Mouse (Mus musculus) embryonic facial prominence, embryonic 12.5 days (tissue): Measurements from ENCODE around the gene Ypel1. TPM values are rescaled to one million over a fixed set of nuclear protein-coding genes. Genes with fewer than 3 reads are reported as not detected.

ENCODE experiments used
- ATAC-seq: fragments of 200-750 bp; cut with Nextera tagmentation; 2 replicates; pipeline ENCODE4 v1.8.0; 2017; ENCODE audit not compliant: insufficient number of reproducible peaks, insufficient read depth, low FRiP score, low TSS enrichment
- H3K27ac ChIP-seq: fragments of 300-500 bp; sonication (generic); 2 replicates; pipeline ENCODE4 v1.5.1; 2016; ENCODE audit warnings: mild to moderate bottlenecking
- H3K27me3 ChIP-seq: fragments of 300-500 bp; sonication (generic); 2 replicates; pipeline ENCODE4 v1.6.1; 2016; ENCODE audit warnings: mild to moderate bottlenecking, moderate library complexity
- H3K36me3 ChIP-seq: fragments of 300-500 bp; sonication (generic); 2 replicates; pipeline ENCODE4 v1.6.1; 2016; ENCODE audit warnings: mild to moderate bottlenecking
- H3K4me1 ChIP-seq: fragments of 300-500 bp; sonication (generic); 2 replicates; pipeline ENCODE4 v1.6.1; 2016
- H3K4me2 ChIP-seq: fragments of 300-500 bp; sonication (generic); replicated peaks from 2 replicates; pipeline ENCODE4 v1.6.1; 2016; ENCODE audit warnings: mild to moderate bottlenecking, moderate library complexity
- H3K4me3 ChIP-seq: fragments of 300-500 bp; sonication (generic); 2 replicates; pipeline ENCODE4 v1.5.1; 2016; ENCODE audit warnings: mild to moderate bottlenecking
- H3K9ac ChIP-seq: fragments of 300-500 bp; sonication (generic); 2 replicates; pipeline ENCODE4 v1.6.1; 2016; ENCODE audit warnings: mild to moderate bottlenecking, moderate library complexity
- H3K9me3 ChIP-seq: fragments of 300-500 bp; sonication (generic); 2 replicates; pipeline ENCODE4 v1.6.1; 2016; ENCODE audit warnings: mild to moderate bottlenecking, moderate library complexity
- WGBS: fragments of 180-500 bp; shearing (Covaris S2); methylation state at CpG from one replicate; pipeline ENCODE4 v1.1.7; 2016; 5-methylcytosine and 5-hydroxymethylcytosine counted together
- polyA plus RNA-seq: library from polyadenylated mRNA; unstranded; fragments of >200 nt; fragmentation: Nextera tagmentation; extraction: Ambion mirVana; gene quantifications from 2 replicates; pipeline ENCODE4 v1.2.1, GENCODE M21; 2016

Gene Ypel1
- polyA plus RNA-seq, 1 experiment from 2014 or later = 80.4 TPM

DNA sequence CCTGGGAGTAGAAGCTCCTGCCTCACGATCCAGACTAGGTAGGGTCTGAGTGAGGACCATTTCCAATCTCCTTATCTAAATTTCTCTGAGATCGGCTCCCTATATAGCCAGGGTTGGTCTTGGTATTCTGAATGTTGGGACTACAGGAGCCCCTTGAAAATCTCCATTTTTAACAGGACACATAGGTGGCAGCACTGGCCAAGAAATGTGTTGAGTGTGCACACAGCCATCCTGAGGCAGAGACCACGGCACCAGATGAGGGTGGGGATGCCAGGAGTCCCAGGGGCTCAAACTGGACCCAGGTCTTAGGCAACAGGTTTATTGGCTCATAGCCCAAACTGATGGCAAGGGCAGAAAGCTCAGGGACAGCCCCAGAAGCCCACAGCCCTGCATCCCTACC is 18.9 kb downstream of the Ypel1 start:
- Histone ChIP-seq H3K9me3 (no peaks in the 10 kb centered on the region), H3K4me2 (no peak overlapping the region), H3K4me1 (no peaks in the 10 kb centered on the region), H3K36me3 (peaks cover 97% of the 10 kb centered on the region), H3K4me3 (no peak overlapping the region), H3K27me3 (no peaks in the 10 kb centered on the region), H3K9ac (no peak overlapping the region), H3K27ac (no peak overlapping the region)
- WGBS = 80% methylated on average over 3 of the region's 3 CpGs
- ATAC-seq = no peak

GRCm38 (mm10) chr16:17096938-17097337 is 27.4 kb downstream of the Ypel1 start:
- Histone ChIP-seq H3K27me3 (no peaks in the 10 kb centered on the region), H3K9me3 (no peaks in the 10 kb centered on the region), H3K4me2 (no peak overlapping the region), H3K9ac (no peak overlapping the region), H3K36me3 (peaks cover 88% of the 10 kb centered on the region), H3K4me3 (no peak overlapping the region), H3K4me1 (no peaks in the 10 kb centered on the region), H3K27ac (no peak overlapping the region)
- ATAC-seq = no peak
- 93% methylated on average over 3 of the region's 3 CpGs for WGBS

DNA sequence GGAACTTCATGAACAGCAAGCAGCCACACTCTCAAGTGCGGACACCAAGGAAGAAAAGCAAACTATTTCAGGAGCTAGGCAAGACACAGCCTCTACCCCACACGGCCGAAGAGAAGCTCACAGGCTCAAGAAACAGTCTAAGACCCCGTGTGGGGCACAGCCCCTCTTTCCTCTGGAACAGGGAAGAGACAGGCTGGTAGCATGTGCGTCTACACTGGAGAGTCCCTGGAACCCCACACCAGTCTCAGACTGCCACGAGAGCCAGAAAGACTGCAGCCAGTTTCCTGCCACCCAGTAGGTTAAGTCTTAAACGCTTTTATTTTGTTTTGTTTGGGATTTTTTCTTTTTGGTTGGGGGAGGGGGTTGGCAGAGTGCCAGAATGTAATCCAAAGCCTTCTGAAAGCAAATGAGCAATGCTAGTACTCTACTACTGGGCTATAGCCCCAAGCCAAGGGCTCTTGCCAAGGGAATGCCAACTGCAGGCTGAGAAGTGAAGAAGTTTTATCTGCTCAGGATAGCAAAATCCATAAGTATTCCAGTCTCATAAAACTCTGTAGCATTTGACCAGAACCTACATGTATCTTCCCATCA is 33.2 kb downstream of the Ypel1 start:
- no peaks in the 10 kb centered on the region for H3K27me3 ChIP-seq
- H3K4me1 ChIP-seq = peaks cover 8% of the 10 kb centered on the region
- no peak overlapping the region for H3K4me3 ChIP-seq
- ATAC-seq = no peak
- no peak overlapping the region for H3K4me2 ChIP-seq
- WGBS = 63% methylated on average over 7 of the region's 7 CpGs
- H3K9me3 ChIP-seq = no peaks in the 10 kb centered on the region
- H3K9ac ChIP-seq = no peak overlapping the region
- 0 out of 2 replicates have a peak overlapping the region, but pooled peaks have one; percentile 37 for H3K27ac ChIP-seq
- peaks cover 84% of the 10 kb centered on the region for H3K36me3 ChIP-seq

GRCm38 (mm10) chr16:17104600-17104999 is 35.1 kb downstream of the Ypel1 start:
- Histone ChIP-seq H3K36me3 (peaks cover 75% of the 10 kb centered on the region), H3K9ac (no peak overlapping the region), H3K4me1 (peaks cover 9% of the 10 kb centered on the region), H3K4me2 (no peak overlapping the region), H3K27me3 (no peaks in the 10 kb centered on the region), H3K4me3 (no peak overlapping the region), H3K27ac (no peak overlapping the region), H3K9me3 (no peaks in the 10 kb centered on the region)
- no peak for ATAC-seq
- WGBS = 91% methylated on average over 4 of the region's 4 CpGs

DNA sequence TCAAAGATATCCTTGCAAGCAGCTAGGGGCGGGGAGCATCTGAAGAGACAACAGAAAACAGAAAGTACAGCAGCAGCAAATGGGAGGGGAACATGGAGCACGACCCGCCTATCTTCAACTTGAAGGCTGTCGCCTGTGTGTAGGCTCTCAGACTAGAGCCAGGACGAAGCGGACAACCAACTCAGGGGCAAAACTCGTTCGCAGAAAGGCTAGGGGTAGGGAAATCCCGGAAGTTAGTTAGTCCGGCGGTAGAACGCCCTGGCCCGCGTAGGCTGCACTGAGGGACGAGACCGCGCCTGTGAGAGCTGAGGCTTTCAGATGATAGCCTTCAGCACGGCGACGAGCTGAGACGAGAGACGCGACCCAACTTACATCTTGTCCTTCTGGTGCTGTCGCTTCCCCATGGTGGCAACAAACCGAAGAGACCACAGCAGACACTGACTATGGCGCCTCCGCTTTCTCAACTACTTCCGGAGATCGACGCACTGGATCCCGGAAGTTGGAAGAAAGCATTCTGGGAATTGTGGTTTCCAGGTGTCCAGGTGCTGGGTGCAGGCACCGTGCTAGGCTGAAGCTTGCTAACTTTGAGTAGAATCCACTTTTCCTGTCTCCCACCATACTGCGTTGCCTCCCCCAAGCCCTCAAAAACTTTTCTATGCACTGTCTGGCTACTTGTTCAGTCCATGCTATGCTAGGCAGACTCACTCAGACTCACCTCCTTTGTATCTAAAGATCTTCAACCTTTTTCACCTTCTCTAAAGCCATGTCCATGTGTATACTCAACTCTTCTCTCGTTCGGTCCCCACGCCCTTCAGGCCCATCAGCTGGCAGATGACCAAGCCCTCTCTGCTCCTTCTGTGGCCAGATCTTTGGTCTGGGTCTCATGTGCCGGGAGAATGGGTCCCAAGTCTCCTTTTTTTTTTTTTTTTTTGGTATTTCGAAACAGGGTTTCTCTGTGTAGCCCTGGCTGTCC is 41.6 kb downstream of the Ypel1 start, which contains the start of gene Ppil2:
Gene Ppil2, minus strand, starts transcription at position 487 of the 973 bp plus-strand sequence.
- Histone ChIP-seq H3K4me1 (peaks cover 9% of the 10 kb centered on the region), H3K4me3 (peak within 1 kb of the TSS; percentile 87), H3K27me3 (no peaks in the 10 kb centered on the region), H3K9me3 (no peaks in the 10 kb centered on the region), H3K4me2 (peak within 1 kb of the TSS; percentile 74), H3K36me3 (peaks cover 42% of the 10 kb centered on the region), H3K27ac (peak within 1 kb of the TSS; percentile 61; the same call in 1 of the 2 replicates), H3K9ac (peak within 1 kb of the TSS; percentile 64)
- peak; percentile 78 for ATAC-seq
- WGBS = 10% methylated on average over 38 of the region's 38 CpGs

- no peaks in the 10 kb centered on the region for H3K9me3 ChIP-seq
- no peak overlapping the region for H3K4me2 ChIP-seq
- 86% methylated on average over 5 of the region's 5 CpGs for WGBS
- peaks cover 69% of the 10 kb centered on the region for H3K36me3 ChIP-seq
- no peak overlapping the region for H3K9ac ChIP-seq
- H3K4me1 ChIP-seq = peaks cover 8% of the 10 kb centered on the region; the same call in 1 of the 2 replicates
- H3K4me3 ChIP-seq = no peak overlapping the region
- H3K27ac ChIP-seq = no peak overlapping the region
- no peak for ATAC-seq
- no peaks in the 10 kb centered on the region for H3K27me3 ChIP-seq
Observed at GRCm38 (mm10) chr16:17117309-17117799, 47.9 kb downstream of the Ypel1 start.

DNA sequence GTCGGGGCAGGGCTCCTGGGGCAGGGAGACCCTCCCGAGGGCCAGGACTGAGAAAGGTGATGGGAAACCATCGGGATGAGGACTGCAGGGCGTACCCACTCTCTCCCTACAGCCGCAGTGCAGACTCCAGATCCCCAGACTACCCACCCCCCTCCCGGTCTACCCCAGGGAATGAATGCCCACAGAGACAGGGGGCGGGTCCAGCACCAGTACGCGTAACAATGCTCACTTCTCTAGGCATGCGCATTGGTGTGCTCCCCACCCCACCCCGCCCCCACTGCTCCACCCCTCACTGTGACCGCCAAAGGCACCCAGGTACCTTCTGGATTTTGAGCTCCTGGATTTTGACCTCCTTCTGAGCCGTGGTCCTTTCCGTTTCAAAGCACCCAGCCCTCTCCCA is 52.1 kb downstream of the Ypel1 start:
- Histone ChIP-seq H3K4me1 (peaks cover 26% of the 10 kb centered on the region), H3K36me3 (peaks cover 50% of the 10 kb centered on the region), H3K4me2 (no peak overlapping the region), H3K27me3 (no peaks in the 10 kb centered on the region), H3K27ac (no peak overlapping the region), H3K9me3 (no peaks in the 10 kb centered on the region), H3K4me3 (no peak overlapping the region), H3K9ac (no peak overlapping the region)
- ATAC-seq = no peak
- 66% methylated on average over 14 of the region's 14 CpGs for WGBS

DNA sequence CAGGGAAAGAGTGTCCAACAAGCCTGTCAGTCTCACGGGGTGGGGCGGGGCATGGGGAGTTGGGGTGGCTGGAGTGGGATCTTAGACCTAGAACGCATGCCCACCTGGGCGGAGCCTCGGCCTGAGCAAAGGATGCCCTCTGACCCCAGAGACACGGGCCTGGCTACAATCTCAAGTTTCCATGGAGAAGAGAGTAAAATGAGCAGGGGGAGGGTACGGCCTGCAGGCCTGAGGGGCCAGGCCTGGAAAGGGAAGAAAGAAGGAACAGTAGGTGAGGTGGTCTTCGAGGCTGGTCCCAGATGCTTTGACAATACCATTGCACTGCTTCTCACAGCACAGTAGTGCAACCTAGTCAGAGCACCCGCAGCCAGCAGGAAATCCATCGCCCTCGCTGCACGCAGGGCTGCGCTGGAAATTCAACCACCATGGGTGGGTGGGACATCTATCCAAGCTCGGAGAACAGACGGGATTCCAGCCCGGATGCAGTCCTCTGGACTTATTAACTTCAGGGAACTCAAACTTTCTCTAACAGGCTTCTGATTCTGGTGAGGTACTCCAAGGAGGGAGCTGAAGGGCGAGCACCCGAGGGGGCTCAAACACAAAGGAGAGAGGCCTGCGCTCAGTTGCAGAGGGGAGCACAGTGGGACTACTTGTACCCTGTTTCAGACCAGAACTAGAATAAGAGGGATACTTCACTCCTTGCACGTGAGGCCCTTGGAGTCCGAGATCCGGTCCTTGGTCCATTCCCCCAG is 54.8 kb downstream of the Ypel1 start:
- peaks cover 32% of the 10 kb centered on the region for H3K36me3 ChIP-seq
- peaks cover 26% of the 10 kb centered on the region for H3K4me1 ChIP-seq
- H3K4me3 ChIP-seq = peak overlapping the region; percentile 58
- no peaks in the 10 kb centered on the region for H3K27me3 ChIP-seq
- H3K9me3 ChIP-seq = no peaks in the 10 kb centered on the region
- H3K4me2 ChIP-seq = peak overlapping the region; percentile 78
- peak; percentile 37; the same call in 1 of the 2 replicates for ATAC-seq
- peak overlapping the region; percentile 74 for H3K27ac ChIP-seq
- H3K9ac ChIP-seq = peak overlapping the region; percentile 70
- WGBS = 2% methylated on average over 22 of the region's 22 CpGs

- Histone ChIP-seq H3K4me1 (peaks cover 26% of the 10 kb centered on the region), H3K27me3 (no peaks in the 10 kb centered on the region), H3K27ac (peak within 1 kb of the TSS; percentile 78), H3K9me3 (no peaks in the 10 kb centered on the region), H3K4me3 (peak within 1 kb of the TSS; percentile 58), H3K4me2 (peak within 1 kb of the TSS; percentile 78), H3K9ac (peak within 1 kb of the TSS; percentile 70), H3K36me3 (peaks cover 29% of the 10 kb centered on the region)
- ATAC-seq = peak; percentile 90
- WGBS = under 1% methylated on average over 25 of the region's 25 CpGs
Observed at GRCm38 (mm10) chr16:17124871-17125520, 55.5 kb downstream of the Ypel1 start, which contains the start of gene 2610318N02Rik. 2610318N02Rik (minus strand) TSS chr16:17125167.

DNA sequence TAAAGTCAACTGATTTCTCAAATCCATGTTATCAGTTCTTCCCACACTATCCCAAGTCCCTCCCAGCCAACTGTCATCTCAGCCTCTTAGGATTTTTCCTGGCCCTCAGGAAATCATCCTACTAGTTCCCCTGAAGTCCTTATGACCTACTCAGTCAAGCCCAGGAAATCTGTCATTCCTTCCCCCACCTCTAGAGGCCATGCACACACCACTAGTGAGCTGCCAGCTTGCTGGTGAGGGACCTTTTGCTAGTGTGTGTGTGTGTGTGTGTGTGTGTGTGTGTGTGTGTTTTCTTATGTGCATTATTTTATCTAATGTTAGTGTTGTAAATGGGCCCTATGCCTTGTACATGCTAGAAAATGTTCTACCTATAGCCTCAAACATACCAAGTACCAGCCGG is 57.8 kb downstream of the Ypel1 start:
- WGBS = 91% methylated on average over 1 of the region's 1 CpGs
- no peak overlapping the region for H3K9ac ChIP-seq
- no peaks in the 10 kb centered on the region for H3K27me3 ChIP-seq
- no peak overlapping the region for H3K4me3 ChIP-seq
- no peak overlapping the region for H3K27ac ChIP-seq
- ATAC-seq = no peak
- H3K4me1 ChIP-seq = peaks cover 30% of the 10 kb centered on the region
- H3K9me3 ChIP-seq = no peaks in the 10 kb centered on the region
- H3K36me3 ChIP-seq = peaks cover 6% of the 10 kb centered on the region
- H3K4me2 ChIP-seq = no peak overlapping the region
